Mouse (Mus musculus) adrenal gland (tissue): Measurements from ENCODE around the gene Tcp11l1.

ENCODE experiments used
- intact Hi-C: fragments of 180-260 bp; cut with DNase I; formaldehyde crosslinking; loops from one replicate; pipeline ENCODE4 v1.15.1; 2025

The Tcp11l1 gene

GRCm38 (mm10) chr2:104714254-104714691 lies 2.3 kb upstream of the Tcp11l1 start:
- intact Hi-C loops = no loop called here

- intact Hi-C loops = no loop called here
Measured at GRCm38 (mm10) chr2:104712486-104712809, 479 bp upstream of the Tcp11l1 start.

- intact Hi-C loops = no loop called here
Measured at GRCm38 (mm10) chr2:104710670-104711370, 1.1 kb downstream of the Tcp11l1 start.

GRCm38 (mm10) chr2:104709786-104710337 lies 2.1 kb downstream of the Tcp11l1 start:
- intact Hi-C loops = no loop called here

GRCm38 (mm10) chr2:104704355-104704754 lies 7.6 kb downstream of the Tcp11l1 start:
- intact Hi-C loops = no loop called here

GRCm38 (mm10) chr2:104703158-104703557 lies 8.8 kb downstream of the Tcp11l1 start:
- intact Hi-C loops = no loop called here

GRCm38 (mm10) chr2:104699659-104700058 lies 12.3 kb downstream of the Tcp11l1 start:
- intact Hi-C loops = no loop called here

- intact Hi-C loops = no loop called here
Measured at GRCm38 (mm10) chr2:104692551-104692950, 19.4 kb downstream of the Tcp11l1 start.

GRCm38 (mm10) chr2:104690720-104691119 lies 21.2 kb downstream of the Tcp11l1 start:
- intact Hi-C loops = no loop called here

- intact Hi-C loops = loop anchor here (5.0 kb wide), 2 partner anchors 59 to 89 kb away; no protein-coding TSS in a partner anchor
Measured at GRCm38 (mm10) chr2:104688724-104689123, 23.2 kb downstream of the Tcp11l1 start.

- intact Hi-C loops = loop anchor here (5.0 kb wide), 2 partner anchors 59 to 89 kb away; no protein-coding TSS in a partner anchor
Measured at GRCm38 (mm10) chr2:104688321-104688720, 23.6 kb downstream of the Tcp11l1 start.

GRCm38 (mm10) chr2:104687261-104687660 lies 24.7 kb downstream of the Tcp11l1 start:
- intact Hi-C loops = loop anchor here (5.0 kb wide), 2 partner anchors 60 to 90 kb away; no protein-coding TSS in a partner anchor

GRCm38 (mm10) chr2:104685418-104685817 lies 26.6 kb downstream of the Tcp11l1 start:
- intact Hi-C loops = loop anchor here (5.0 kb wide), 2 partner anchors 62 to 92 kb away; no protein-coding TSS in a partner anchor

- intact Hi-C loops = loop anchor here (5.0 kb wide), 2 partner anchors 63 to 93 kb away; no protein-coding TSS in a partner anchor
Measured at GRCm38 (mm10) chr2:104684771-104685170, 27.2 kb downstream of the Tcp11l1 start.

- intact Hi-C loops = no loop called here
Measured at GRCm38 (mm10) chr2:104677326-104677725, 34.6 kb downstream of the Tcp11l1 start.

- intact Hi-C loops = no loop called here
Measured at GRCm38 (mm10) chr2:104671724-104672123, 40.2 kb downstream of the Tcp11l1 start.

GRCm38 (mm10) chr2:104669122-104669804 lies 42.7 kb downstream of the Tcp11l1 start:
- intact Hi-C loops = no loop called here

GRCm38 (mm10) chr2:104663372-104664100 lies 48.4 kb downstream of the Tcp11l1 start:
- intact Hi-C loops = no loop called here

GRCm38 (mm10) chr2:104658659-104659058 lies 53.3 kb downstream of the Tcp11l1 start:
- intact Hi-C loops = no loop called here

GRCm38 (mm10) chr2:104615985-104616711 lies 95.8 kb downstream of the Tcp11l1 start:
- intact Hi-C loops = no loop called here

GRCm38 (mm10) chr2:104614786-104615185 lies 97.2 kb downstream of the Tcp11l1 start:
- intact Hi-C loops = no loop called here
